Mouse (Mus musculus): ENCODE measurements around the gene Idh2. TPM values are rescaled to one million over a fixed set of nuclear protein-coding genes. Genes with fewer than 3 reads are reported as not detected.
A peak's percentile ranks its signal among the peaks of the same experiment; 100 is the strongest.

The Idh2 gene
- polyA plus RNA-seq (2012; rRNA removed): 77.9 and 84.0 TPM in 2 replicates

DNA sequence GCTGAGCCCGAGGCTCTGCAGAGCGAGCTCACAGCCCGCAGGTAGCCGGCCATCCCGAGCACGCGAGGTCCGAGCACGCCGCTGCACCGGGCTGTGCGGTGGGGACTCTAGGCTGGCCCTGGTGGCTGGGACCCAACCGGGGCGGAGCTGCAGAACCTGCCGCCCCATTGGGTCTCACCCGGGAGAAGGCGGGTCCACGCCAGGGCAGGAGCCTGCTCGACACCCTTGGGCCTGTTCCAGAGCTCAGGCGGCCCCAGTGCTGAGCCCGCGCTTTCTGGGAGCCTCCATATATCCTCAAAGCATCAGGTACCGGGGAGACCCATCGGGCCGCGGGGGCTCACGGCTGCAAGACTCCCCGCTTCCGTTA, at the start of gene Idh2:
TSS of gene Idh2 (minus strand) at position 169 of the 367 bp plus-strand sequence.
- Histone ChIP-seq H3K27me3 (ENCODE audit: control insufficient read depth, insufficient read depth, low read length) (no peaks in the 10 kb centered on the region), H3K27ac (ENCODE audit: insufficient read depth, low read length) (peak within 1 kb of the TSS; percentile 54), H3K4me3 (replicated peaks; ENCODE audit: insufficient read depth, low read depth, low read length) (peak within 1 kb of the TSS; percentile 61), H3K4me1 (ENCODE audit: control insufficient read depth, insufficient read depth, low read length) (peaks cover 8% of the 10 kb centered on the region; the same call in 1 of the 2 replicates)
- peak; percentile 94 to 96 for DNase-seq
- under 1% methylated on average over 29 of the region's 29 CpGs for WGBS
- TF ChIP-seq CTCF (IDR thresholded peaks at IDR 0.05; ENCODE audit: borderline replicate concordance, insufficient read depth, low read depth, low read length) (no peak), POLR2A (IDR thresholded peaks at IDR 0.05; ENCODE audit: borderline replicate concordance, insufficient read depth, low read length) (peak; percentile 65; the same call in 1 of the 2 replicates)

DNA sequence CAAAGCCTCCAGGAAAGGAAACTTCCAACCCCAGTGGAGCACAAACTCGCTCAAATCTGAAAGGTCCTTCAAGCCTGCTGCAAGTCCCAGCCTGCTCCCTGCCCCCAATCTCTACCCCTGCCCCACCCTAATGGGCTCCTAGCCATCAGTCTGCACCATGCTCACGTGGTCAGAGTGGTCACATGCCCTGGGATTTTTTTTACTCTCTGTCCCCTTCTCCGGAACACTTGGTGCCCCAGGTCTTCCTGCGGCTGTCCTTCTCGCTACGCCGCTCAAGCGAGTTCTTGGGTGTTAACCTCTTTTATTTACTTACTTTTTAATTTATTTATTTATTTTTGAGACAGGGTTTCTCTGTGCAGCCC, 45.7 kb upstream of the Idh2 start:
- H3K4me1 ChIP-seq (ENCODE audit: control insufficient read depth, insufficient read depth, low read length): no peaks in the 10 kb centered on the region
- TF ChIP-seq CTCF (IDR thresholded peaks at IDR 0.05; ENCODE audit: borderline replicate concordance, insufficient read depth, low read depth, low read length) (no peak), POLR2A (IDR thresholded peaks at IDR 0.05; ENCODE audit: borderline replicate concordance, insufficient read depth, low read length) (no peak)
- no peaks in the 10 kb centered on the region for H3K27me3 ChIP-seq (ENCODE audit: control insufficient read depth, insufficient read depth, low read length)
- H3K4me3 ChIP-seq (replicated peaks; ENCODE audit: insufficient read depth, low read depth, low read length): no peak overlapping the region
- DNase-seq: peak in 1 of 2 experiments; percentile 42
- no peak overlapping the region for H3K27ac ChIP-seq (ENCODE audit: insufficient read depth, low read length)
- 56% methylated on average over 8 of the region's 8 CpGs for whole genome bisulfite sequencing

DNA sequence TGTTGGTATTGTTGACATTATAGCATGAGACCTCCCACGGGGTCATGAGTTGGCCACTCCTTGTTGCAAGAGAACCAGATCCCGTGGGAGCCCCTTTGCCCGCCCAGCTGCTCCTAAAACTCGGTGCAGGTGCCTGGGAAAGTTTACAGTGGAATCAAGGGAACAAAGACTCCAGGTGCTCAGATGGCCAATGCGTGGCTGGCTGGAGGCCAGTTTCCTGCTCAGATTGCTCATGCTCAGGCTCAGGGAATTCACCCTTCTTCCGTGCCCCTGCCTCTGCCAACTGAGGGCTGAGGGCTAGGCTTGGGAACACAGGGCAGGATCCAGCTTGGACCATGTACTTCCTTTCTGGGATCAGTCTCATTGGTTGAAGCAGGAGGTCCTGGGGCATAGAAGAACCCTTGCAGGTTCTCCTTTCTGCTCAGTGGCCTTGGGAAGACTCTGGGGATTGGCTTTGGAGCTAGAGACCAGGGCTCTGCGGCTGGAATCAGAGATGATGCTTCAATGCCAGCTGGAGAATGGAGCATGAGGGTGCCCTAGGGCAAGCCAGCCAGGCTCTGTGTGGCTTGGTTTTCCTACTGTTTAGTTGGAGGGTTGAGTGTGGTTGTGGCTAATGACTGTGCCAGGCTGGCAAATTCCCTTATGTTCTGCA, 45.2 kb upstream of the Idh2 start:
- Histone ChIP-seq H3K4me3 (replicated peaks; ENCODE audit: insufficient read depth, low read depth, low read length) (no peak overlapping the region), H3K4me1 (ENCODE audit: control insufficient read depth, insufficient read depth, low read length) (no peaks in the 10 kb centered on the region), H3K27me3 (ENCODE audit: control insufficient read depth, insufficient read depth, low read length) (no peaks in the 10 kb centered on the region), H3K27ac (ENCODE audit: insufficient read depth, low read length) (no peak overlapping the region)
- WGBS: 26% methylated on average over 7 of the region's 7 CpGs
- TF ChIP-seq CTCF (IDR thresholded peaks at IDR 0.05; ENCODE audit: borderline replicate concordance, insufficient read depth, low read depth, low read length): no peak
- TF ChIP-seq POLR2A (IDR thresholded peaks at IDR 0.05; ENCODE audit: borderline replicate concordance, insufficient read depth, low read length): no peak
- no peak for DNase-seq

GRCm38 (mm10) chr7:80158496-80159268, 43.5 kb upstream of the Idh2 start:
- Histone ChIP-seq H3K27ac (ENCODE audit: insufficient read depth, low read length) (no peak overlapping the region), H3K4me3 (replicated peaks; ENCODE audit: insufficient read depth, low read depth, low read length) (no peak overlapping the region), H3K27me3 (ENCODE audit: control insufficient read depth, insufficient read depth, low read length) (no peaks in the 10 kb centered on the region), H3K4me1 (ENCODE audit: control insufficient read depth, insufficient read depth, low read length) (no peaks in the 10 kb centered on the region)
- WGBS: 96% methylated on average over 8 of the region's 8 CpGs
- TF ChIP-seq CTCF (IDR thresholded peaks at IDR 0.05; ENCODE audit: borderline replicate concordance, insufficient read depth, low read depth, low read length) (no peak), POLR2A (IDR thresholded peaks at IDR 0.05; ENCODE audit: borderline replicate concordance, insufficient read depth, low read length) (no peak)
- no peak for DNase-seq

GRCm38 (mm10) chr7:80156711-80157227, 41.6 kb upstream of the Idh2 start:
- Histone ChIP-seq H3K4me1 (ENCODE audit: control insufficient read depth, insufficient read depth, low read length) (no peaks in the 10 kb centered on the region), H3K27ac (ENCODE audit: insufficient read depth, low read length) (no peak overlapping the region), H3K27me3 (ENCODE audit: control insufficient read depth, insufficient read depth, low read length) (no peaks in the 10 kb centered on the region), H3K4me3 (replicated peaks; ENCODE audit: insufficient read depth, low read depth, low read length) (no peak overlapping the region)
- DNase-seq: peak; percentile 25 to 31
- no peak for TF ChIP-seq POLR2A (IDR thresholded peaks at IDR 0.05; ENCODE audit: borderline replicate concordance, insufficient read depth, low read length)
- TF ChIP-seq CTCF (IDR thresholded peaks at IDR 0.05; ENCODE audit: borderline replicate concordance, insufficient read depth, low read depth, low read length): peak; percentile 51; the same call in 1 of the 2 replicates
- WGBS: 28% methylated on average over 13 of the region's 13 CpGs

GRCm38 (mm10) chr7:80154689-80155088, 39.5 kb upstream of the Idh2 start:
- DNase-seq: no peak
- no peak overlapping the region for H3K27ac ChIP-seq (ENCODE audit: insufficient read depth, low read length)
- no peak overlapping the region for H3K4me3 ChIP-seq (replicated peaks; ENCODE audit: insufficient read depth, low read depth, low read length)
- no peaks in the 10 kb centered on the region for H3K4me1 ChIP-seq (ENCODE audit: control insufficient read depth, insufficient read depth, low read length)
- H3K27me3 ChIP-seq (ENCODE audit: control insufficient read depth, insufficient read depth, low read length): no peaks in the 10 kb centered on the region
- 82% methylated on average over 3 of the region's 3 CpGs for WGBS
- no peak for TF ChIP-seq POLR2A (IDR thresholded peaks at IDR 0.05; ENCODE audit: borderline replicate concordance, insufficient read depth, low read length)

DNA sequence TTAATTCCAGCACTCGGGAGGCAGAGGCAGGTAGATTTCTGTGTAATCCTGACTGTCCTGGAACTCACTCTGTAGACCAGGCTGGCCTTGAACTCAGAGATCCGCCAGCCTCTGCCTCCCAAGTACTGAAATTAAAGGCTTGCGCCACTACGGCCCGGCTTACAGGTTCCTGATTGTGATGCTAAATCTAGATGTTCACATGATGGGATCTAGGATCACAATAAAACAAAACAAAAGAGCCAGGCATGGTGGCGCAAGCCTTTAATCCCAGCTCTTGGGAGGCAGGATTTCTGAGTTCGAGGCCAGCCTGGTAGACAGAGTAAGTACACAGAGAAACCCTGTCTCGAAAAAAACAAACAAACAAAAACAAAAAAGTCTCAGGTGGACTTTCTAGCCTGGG, 37.6 kb upstream of the Idh2 start:
- no peaks in the 10 kb centered on the region for H3K27me3 ChIP-seq (ENCODE audit: control insufficient read depth, insufficient read depth, low read length)
- TF ChIP-seq POLR2A (IDR thresholded peaks at IDR 0.05; ENCODE audit: borderline replicate concordance, insufficient read depth, low read length) (no peak), CTCF (IDR thresholded peaks at IDR 0.05; ENCODE audit: borderline replicate concordance, insufficient read depth, low read depth, low read length) (no peak)
- no peak for DNase-seq
- peaks cover 3% of the 10 kb centered on the region for H3K4me1 ChIP-seq (ENCODE audit: control insufficient read depth, insufficient read depth, low read length)
- H3K27ac ChIP-seq (ENCODE audit: insufficient read depth, low read length): no peak overlapping the region
- no peak overlapping the region for H3K4me3 ChIP-seq (replicated peaks; ENCODE audit: insufficient read depth, low read depth, low read length)
- WGBS: 94% methylated on average over 8 of the region's 8 CpGs

DNA sequence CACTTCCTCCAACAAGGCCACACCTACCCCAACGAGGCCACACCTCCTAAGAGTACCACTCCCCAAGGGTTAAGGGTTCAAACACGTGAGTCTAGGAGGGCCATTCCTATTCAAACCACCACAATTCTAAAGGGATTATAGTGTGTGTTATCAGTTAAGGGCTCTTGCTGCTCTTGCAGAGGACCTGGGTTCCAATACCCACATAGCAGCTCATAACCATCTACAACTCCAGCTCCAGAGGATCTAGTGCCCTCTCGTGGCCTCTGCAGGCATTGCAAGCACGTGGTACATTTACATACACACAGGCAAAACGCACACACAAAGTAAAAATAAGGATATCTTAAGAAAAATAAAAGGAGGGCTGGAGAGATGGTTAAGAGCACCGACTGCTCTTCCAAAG, 37.0 kb upstream of the Idh2 start:
- Histone ChIP-seq H3K27me3 (ENCODE audit: control insufficient read depth, insufficient read depth, low read length) (no peaks in the 10 kb centered on the region), H3K4me3 (replicated peaks; ENCODE audit: insufficient read depth, low read depth, low read length) (no peak overlapping the region), H3K27ac (ENCODE audit: insufficient read depth, low read length) (no peak overlapping the region), H3K4me1 (ENCODE audit: control insufficient read depth, insufficient read depth, low read length) (peaks cover 3% of the 10 kb centered on the region)
- peak; percentile 31; the same call in 1 of the 2 replicates for TF ChIP-seq CTCF (IDR thresholded peaks at IDR 0.05; ENCODE audit: borderline replicate concordance, insufficient read depth, low read depth, low read length)
- TF ChIP-seq POLR2A (IDR thresholded peaks at IDR 0.05; ENCODE audit: borderline replicate concordance, insufficient read depth, low read length): no peak
- no peak for DNase-seq
- WGBS: 71% methylated on average over 6 of the region's 6 CpGs

Measured in cerebellum, adult 2 months (tissue).